In the genomic region with DNA sequence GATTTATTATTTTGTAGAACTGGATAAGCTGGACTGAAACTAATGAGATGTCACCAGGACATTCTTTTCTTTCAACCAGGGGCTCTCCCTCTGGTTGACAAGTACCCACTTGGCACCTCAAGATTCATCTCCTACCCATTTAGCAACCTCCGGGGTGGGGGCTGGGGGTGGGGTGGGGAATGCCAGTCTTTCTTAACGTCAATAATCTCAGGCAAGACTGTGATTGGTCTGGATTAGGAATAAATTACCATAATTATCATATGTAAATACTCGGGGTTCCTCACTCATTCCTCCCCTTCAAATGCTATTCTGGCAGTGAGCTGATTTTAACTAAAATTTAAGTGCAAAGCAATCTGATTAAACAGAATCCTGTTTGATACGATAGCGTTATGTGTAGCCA, we compare ENCODE assay signal across 29 mouse cellular contexts. TPM values are rescaled to one million over a fixed set of nuclear protein-coding genes. Genes with fewer than 3 reads are reported as not detected.
DNase-seq lines count a peak whose midpoint lies in the region; ATAC-seq and TF ChIP-seq lines count a peak whose summit lies in the region.
"Had no signal": no experiment of that assay in that cellular context is flagged by ENCODE, and none has a peak within 500 bp of the region (broad histone marks: within the 10 kb centered on the region; RNA-seq: fewer than 3 reads in every experiment).

No protein-coding gene starts in this region.

- TF ChIP-seq RAD21 in CH12.LX (IDR thresholded peaks at IDR 0.05; ENCODE audit: low read depth, low read length), result no peak

- H3K9ac ChIP-seq in forebrain, embryonic 13.5 days, result no peak overlapping the region
- H3K9ac ChIP-seq in forebrain, embryonic 11.5 days (ENCODE audit: low read length), result no peak overlapping the region
- no peak overlapping the region for H3K9ac ChIP-seq in forebrain, embryonic 16.5 days (replicated peaks; ENCODE audit: low read depth, low read length)
- H3K9ac ChIP-seq in forebrain, postnatal 0 days, result no peak overlapping the region
- H3K9ac ChIP-seq in CH12.LX (ENCODE audit: insufficient read depth, low read depth), result no peak overlapping the region
- H3K9ac ChIP-seq in hindbrain, embryonic 13.5 days, result no peak overlapping the region
- H3K9ac ChIP-seq in hindbrain, embryonic 16.5 days (ENCODE audit: low read depth, low read length), result no peak overlapping the region
- H3K9ac ChIP-seq: embryonic facial prominence, embryonic 13.5 days; heart, embryonic 13.5 days; hindbrain, embryonic 15.5 days; intestine, embryonic 15.5 days had no signal

- no peaks in the 10 kb centered on the region for H3K27me3 ChIP-seq in forebrain, embryonic 13.5 days
- no peaks in the 10 kb centered on the region for H3K27me3 ChIP-seq in forebrain, embryonic 11.5 days (ENCODE audit: control insufficient read depth, insufficient read depth, low read length)
- no peaks in the 10 kb centered on the region for H3K27me3 ChIP-seq in forebrain, embryonic 16.5 days (replicated peaks; ENCODE audit: control insufficient read depth, insufficient read depth, low read length)
- no peaks in the 10 kb centered on the region for H3K27me3 ChIP-seq in forebrain, postnatal 0 days (ENCODE audit: insufficient read depth, low read length)
- no peaks in the 10 kb centered on the region for H3K27me3 ChIP-seq in CH12.LX (replicated peaks)
- no peaks in the 10 kb centered on the region for H3K27me3 ChIP-seq in hindbrain, embryonic 13.5 days
- no peaks in the 10 kb centered on the region for H3K27me3 ChIP-seq in hindbrain, embryonic 16.5 days (replicated peaks; ENCODE audit: control insufficient read depth, insufficient read depth, low read length)
- H3K27me3 ChIP-seq: embryonic facial prominence, embryonic 13.5 days; heart, embryonic 13.5 days; hindbrain, embryonic 15.5 days; intestine, embryonic 15.5 days had no signal

- TF ChIP-seq EP300 in CH12.LX (IDR thresholded peaks at IDR 0.05; ENCODE audit: low read length), result no peak

- H3K4me1 ChIP-seq in forebrain, embryonic 13.5 days, result peaks cover 3% of the 10 kb centered on the region; the same call in 1 of the 2 replicates
- H3K4me1 ChIP-seq in forebrain, embryonic 11.5 days (replicated peaks; ENCODE audit: control insufficient read depth, insufficient read depth, low read length), result no peaks in the 10 kb centered on the region
- H3K4me1 ChIP-seq in forebrain, embryonic 16.5 days (replicated peaks; ENCODE audit: control insufficient read depth, insufficient read depth, low read length), result peaks cover 3% of the 10 kb centered on the region; the same call in 1 of the 2 replicates
- no peaks in the 10 kb centered on the region; the same call in 1 of the 2 replicates for H3K4me1 ChIP-seq in forebrain, postnatal 0 days (ENCODE audit: insufficient read depth)
- H3K4me1 ChIP-seq in CH12.LX (ENCODE audit: control insufficient read depth in 1 of 2, insufficient read depth in 2 of 2), result peaks cover 0 to 6% of the 10 kb centered on the region in 2 experiments; a peak in 1 of 4 replicates
- H3K4me1 ChIP-seq in hindbrain, embryonic 13.5 days (replicated peaks), result peaks cover 4% of the 10 kb centered on the region; the same call in 1 of the 2 replicates
- 0 out of 2 replicates have a peak, but pooled peaks cover 2% of the 10 kb centered on the region for H3K4me1 ChIP-seq in hindbrain, embryonic 16.5 days (ENCODE audit: control insufficient read depth, insufficient read depth, low read depth, low read length)
- H3K4me1 ChIP-seq: embryonic facial prominence, embryonic 10.5 days; embryonic facial prominence, embryonic 13.5 days; heart, embryonic 13.5 days; intestine, embryonic 15.5 days had no signal

- no peak for DNase-seq in forebrain, embryonic 11.5 days (ENCODE audit: low spot score)
- DNase-seq in forebrain, postnatal 0 days, result no peak
- no peak for DNase-seq in CH12.LX (ENCODE audit: extremely low read depth)
- DNase-seq in MEL-GATA-1-ER (ENCODE audit: extremely low read depth, low read depth), result peak; percentile 40
- DNase-seq: adrenal gland, adult 8-10 months; adrenal gland, postnatal 25 days; cerebellum, adult 11-12 months; cerebellum, adult 8-10 months; cerebellum, postnatal 10 days; cerebellum, postnatal 36 days; embryo, embryonic 11 days; gastrocnemius, adult 2 months; gastrocnemius, postnatal 14 days; heart, adult 18-20 months; heart, postnatal 14 days; heart, postnatal 4 days; kidney, adult 11 months; kidney, adult 8-10 months had no signal

- dilution Hi-C loops in CH12.LX (cut with MboI; ENCODE audit: extremely low pct_ligation_motif_present, extremely low pct_unique_long_range_greater_than_20kb, low sequenced_read_pairs), result no loop called here

- in situ Hi-C loops in CH12.LX (cut with MboI; ENCODE audit: low pct_ligation_motif_present, low pct_unique_long_range_greater_than_20kb, low sequenced_read_pairs), result no loop called here

- no peak overlapping the region for H3K4me2 ChIP-seq in forebrain, embryonic 13.5 days
- H3K4me2 ChIP-seq in forebrain, embryonic 11.5 days (ENCODE audit: low read depth, low read length, severe bottlenecking), result no peak overlapping the region
- no peak overlapping the region; the same call in 1 of the 2 replicates for H3K4me2 ChIP-seq in forebrain, embryonic 16.5 days (ENCODE audit: low read length)
- H3K4me2 ChIP-seq in forebrain, postnatal 0 days (ENCODE audit: low read depth), result no peak overlapping the region
- H3K4me2 ChIP-seq in CH12.LX (ENCODE audit: insufficient read depth, low read depth, poor library complexity, severe bottlenecking), result 0 out of 2 replicates have a peak overlapping the region, but pooled peaks have one; percentile 10
- no peak overlapping the region for H3K4me2 ChIP-seq in hindbrain, embryonic 13.5 days
- H3K4me2 ChIP-seq in hindbrain, embryonic 16.5 days (ENCODE audit: low read length), result no peak overlapping the region
- H3K4me2 ChIP-seq: embryonic facial prominence, embryonic 13.5 days; heart, embryonic 13.5 days; hindbrain, embryonic 15.5 days; intestine, embryonic 15.5 days had no signal

- no peaks in the 10 kb centered on the region for H3K9me3 ChIP-seq in forebrain, embryonic 13.5 days (replicated peaks)
- H3K9me3 ChIP-seq in forebrain, embryonic 11.5 days (ENCODE audit: control insufficient read depth, low read length), result no peaks in the 10 kb centered on the region
- no peaks in the 10 kb centered on the region for H3K9me3 ChIP-seq in forebrain, embryonic 16.5 days (ENCODE audit: control insufficient read depth, low read length)
- no peaks in the 10 kb centered on the region for H3K9me3 ChIP-seq in forebrain, postnatal 0 days (ENCODE audit: low read length)
- no peaks in the 10 kb centered on the region for H3K9me3 ChIP-seq in CH12.LX (replicated peaks; ENCODE audit: low read length)
- H3K9me3 ChIP-seq in hindbrain, embryonic 13.5 days, result no peaks in the 10 kb centered on the region
- H3K9me3 ChIP-seq in hindbrain, embryonic 16.5 days (ENCODE audit: control insufficient read depth, low read length), result no peaks in the 10 kb centered on the region
- H3K9me3 ChIP-seq: embryonic facial prominence, embryonic 10.5 days; embryonic facial prominence, embryonic 13.5 days; heart, embryonic 13.5 days; hindbrain, embryonic 15.5 days; intestine, embryonic 15.5 days had no signal

- H3K4me3 ChIP-seq in forebrain, embryonic 13.5 days, result no peak overlapping the region
- no peak overlapping the region for H3K4me3 ChIP-seq in forebrain, embryonic 11.5 days (ENCODE audit: low read depth, low read length)
- no peak overlapping the region for H3K4me3 ChIP-seq in forebrain, embryonic 16.5 days (replicated peaks; ENCODE audit: low read length)
- no peak overlapping the region for H3K4me3 ChIP-seq in forebrain, postnatal 0 days (ENCODE audit: low read depth, low read length)
- no peak overlapping the region for H3K4me3 ChIP-seq in CH12.LX (replicated peaks in 1 of 3; ENCODE audit: low read depth in 2 of 3, low read length in 2 of 3, poor library complexity in 1 of 3)
- H3K4me3 ChIP-seq in hindbrain, embryonic 13.5 days, result no peak overlapping the region
- no peak overlapping the region for H3K4me3 ChIP-seq in hindbrain, embryonic 16.5 days (ENCODE audit: low read length)
- H3K4me3 ChIP-seq: embryonic facial prominence, embryonic 10.5 days; embryonic facial prominence, embryonic 13.5 days; erythroblast, embryonic 14.5 days; gastrocnemius, adult 2 months; heart, embryonic 13.5 days; hindbrain, embryonic 15.5 days; intestine, embryonic 15.5 days had no signal

- no peaks in the 10 kb centered on the region for H3K36me3 ChIP-seq in forebrain, embryonic 13.5 days (ENCODE audit: poor library complexity, severe bottlenecking)
- H3K36me3 ChIP-seq in forebrain, embryonic 11.5 days (ENCODE audit: control insufficient read depth, insufficient read depth, low read length), result no peaks in the 10 kb centered on the region
- H3K36me3 ChIP-seq in forebrain, embryonic 16.5 days (ENCODE audit: control insufficient read depth, insufficient read depth), result no peaks in the 10 kb centered on the region
- no peaks in the 10 kb centered on the region for H3K36me3 ChIP-seq in forebrain, postnatal 0 days (ENCODE audit: insufficient read depth)
- no peaks in the 10 kb centered on the region for H3K36me3 ChIP-seq in CH12.LX (replicated peaks in 1 of 2; ENCODE audit: control insufficient read depth in 1 of 2, insufficient read depth in 1 of 2, low read length in 1 of 2)
- no peaks in the 10 kb centered on the region for H3K36me3 ChIP-seq in hindbrain, embryonic 13.5 days
- no peaks in the 10 kb centered on the region for H3K36me3 ChIP-seq in hindbrain, embryonic 16.5 days (ENCODE audit: control insufficient read depth, insufficient read depth, low read length)
- H3K36me3 ChIP-seq: embryonic facial prominence, embryonic 10.5 days; embryonic facial prominence, embryonic 13.5 days; heart, embryonic 13.5 days; hindbrain, embryonic 15.5 days; intestine, embryonic 15.5 days had no signal

- ATAC-seq in forebrain, embryonic 13.5 days, result peak; percentile 24; the same call in 1 of the 2 replicates
- ATAC-seq in forebrain, embryonic 11.5 days (replicated peaks; ENCODE audit: low FRiP score), result no peak
- peak; percentile 52; the same call in 1 of the 2 replicates for ATAC-seq in forebrain, embryonic 16.5 days
- ATAC-seq in forebrain, postnatal 0 days, result no peak
- no peak for ATAC-seq in hindbrain, embryonic 13.5 days (ENCODE audit: low FRiP score)
- no peak for ATAC-seq in hindbrain, embryonic 16.5 days
- ATAC-seq: activated CD4-positive, CD25-positive, alpha-beta regulatory T cell, adult 4 months; intestine, embryonic 15.5 days had no signal

- no peak for TF ChIP-seq POLR2A in CH12.LX (IDR thresholded peaks at IDR 0.05; ENCODE audit: low read depth, low read length)

- 59% methylated on average over 5 of the region's 5 CpGs for WGBS in forebrain, embryonic 13.5 days
- 71% methylated on average over 5 of the region's 5 CpGs for WGBS in forebrain, embryonic 11.5 days
- 36% methylated on average over 5 of the region's 5 CpGs for WGBS in forebrain, embryonic 16.5 days
- WGBS in forebrain, postnatal 0 days, result 35% methylated on average over 5 of the region's 5 CpGs
- 52% methylated on average over 5 of the region's 5 CpGs for WGBS in hindbrain, embryonic 13.5 days
- WGBS in hindbrain, embryonic 16.5 days, result 60% methylated on average over 5 of the region's 5 CpGs

- H3K27ac ChIP-seq in forebrain, embryonic 13.5 days, result no peak overlapping the region
- H3K27ac ChIP-seq in forebrain, embryonic 11.5 days (ENCODE audit: low read depth, low read length), result no peak overlapping the region
- no peak overlapping the region for H3K27ac ChIP-seq in forebrain, embryonic 16.5 days (ENCODE audit: low read length)
- no peak overlapping the region for H3K27ac ChIP-seq in forebrain, postnatal 0 days (ENCODE audit: low read depth, low read length)
- no peak overlapping the region for H3K27ac ChIP-seq in CH12.LX (ENCODE audit: insufficient read depth, low read depth)
- H3K27ac ChIP-seq in hindbrain, embryonic 13.5 days, result no peak overlapping the region
- H3K27ac ChIP-seq in hindbrain, embryonic 16.5 days (ENCODE audit: low read depth, low read length), result no peak overlapping the region
- H3K27ac ChIP-seq: embryonic facial prominence, embryonic 10.5 days; embryonic facial prominence, embryonic 13.5 days; gastrocnemius, adult 2 months; heart, embryonic 13.5 days; hindbrain, embryonic 15.5 days; intestine, embryonic 15.5 days had no signal

- no peaks in the 10 kb centered on the region for H3K79me2 ChIP-seq in CH12.LX (replicated peaks; ENCODE audit: control insufficient read depth, extremely low read depth, insufficient read depth, poor library complexity, severe bottlenecking)

- no peak for TF ChIP-seq CTCF in forebrain, postnatal 0 days (IDR thresholded peaks at IDR 0.05; ENCODE audit: low read depth)
- no peak for TF ChIP-seq CTCF in CH12.LX (conservative IDR thresholded peaks at IDR 0.05 in 1 of 2, IDR thresholded peaks at IDR 0.05 in 1 of 2; ENCODE audit: low read depth in 2 of 2, low read length in 2 of 2)

RNA-seq across cellular contexts. Expression of a gene that starts 7.6 kb away (rescaled TPM):
- polyA plus RNA-seq in forebrain, embryonic 13.5 days (2015; fragmentation: Nextera tagmentation; extraction: Ambion mirVana), result 1.3 and 1.9 TPM in 2 replicates
- polyA plus RNA-seq in forebrain, embryonic 11.5 days (2014; fragmentation: Nextera tagmentation; extraction: Ambion mirVana), result 1.1 and 1.3 TPM in 2 replicates
- polyA plus RNA-seq in forebrain, embryonic 16.5 days (2015; fragmentation: Nextera tagmentation; extraction: Ambion mirVana), result 0.68 and 0.88 TPM in 2 replicates
- 0.92 and 2.9 TPM in 2 replicates for total RNA-seq in forebrain, postnatal 0 days (2014; rRNA removed)
- polyA plus RNA-seq in forebrain, postnatal 0 days (2015; fragmentation: Nextera tagmentation; extraction: Ambion mirVana), result 0.75 and 0.93 TPM in 2 replicates
- total RNA-seq in CH12.LX (2012; rRNA removed) (25.9 and 48.3 TPM in 2 replicates), CH12.LX (2014; rRNA removed) (30.8 and 37.0 TPM in 2 replicates)
- polyA plus RNA-seq in CH12.LX (2012; ENCODE audit: insufficient read length, low read depth), result 26.2 and 27.8 TPM in 2 replicates
- 1.9 and 2.5 TPM in 2 replicates for polyA plus RNA-seq in hindbrain, embryonic 13.5 days (2015; fragmentation: Nextera tagmentation; extraction: Ambion mirVana)
- polyA plus RNA-seq in hindbrain, embryonic 16.5 days (2015; fragmentation: Nextera tagmentation; extraction: Ambion mirVana), result 0.88 and 1.4 TPM in 2 replicates

Comparison
In these comparisons a context has a peak if more than half of its experiments do, and no peak if none do; other contexts are left out.
1. ATAC-seq: peak in forebrain, embryonic 13.5 days (single experiment) and forebrain, embryonic 16.5 days (single experiment); none in forebrain, embryonic 11.5 days (single experiment), forebrain, postnatal 0 days (single experiment), hindbrain, embryonic 13.5 days (single experiment) and hindbrain, embryonic 16.5 days (single experiment).